Comparison of ENCODE assay signal across 8 mouse cellular contexts in genomic region chr11:103111301-103111700, GRCm38 (mm10). TPM values are rescaled to one million over a fixed set of nuclear protein-coding genes. Genes with fewer than 3 reads are reported as not detected.
DNase-seq lines count a peak whose midpoint lies in the region; ATAC-seq and TF ChIP-seq lines count a peak whose summit lies in the region.

No protein-coding gene starts in this region.

- peak overlapping the region; percentile 47; the same call in 1 of the 2 replicates for H3K4me2 ChIP-seq in forebrain, embryonic 12.5 days
- H3K4me2 ChIP-seq in kidney, postnatal 0 days (ENCODE audit: low read length) = peak overlapping the region; percentile 73
- H3K4me2 ChIP-seq in neural tube, embryonic 14.5 days (ENCODE audit: low read depth, low read length) = peak overlapping the region; percentile 47; the same call in 1 of the 2 replicates

- peak overlapping the region; percentile 67; the same call in 1 of the 2 replicates for H3K27ac ChIP-seq in left cerebral cortex, adult 2 months
- no peak overlapping the region for H3K27ac ChIP-seq in forebrain, embryonic 12.5 days
- H3K27ac ChIP-seq in kidney, postnatal 0 days = peak overlapping the region; percentile 71
- no peak overlapping the region for H3K27ac ChIP-seq in neural tube, embryonic 14.5 days (ENCODE audit: low read depth, low read length)

- no peak for DNase-seq in left cerebral cortex, adult 2 months (ENCODE audit: extremely low spot score in 1 of 2, low spot score in 2 of 2)
- DNase-seq in left cerebral cortex, postnatal 4 days = no peak
- no peak for DNase-seq in kidney, postnatal 0 days (ENCODE audit: low spot score)
- DNase-seq in frontal cortex, adult 2 months (ENCODE audit: extremely low spot score in 1 of 2, low spot score in 1 of 2) = no peak
- DNase-seq in cerebellum, postnatal 4 days (ENCODE audit: low spot score in 2 of 2) = no peak
- no peak for DNase-seq in gastrocnemius, postnatal 10 days

- ATAC-seq in forebrain, embryonic 12.5 days (ENCODE audit: low FRiP score) = no peak
- no peak for ATAC-seq in kidney, postnatal 0 days (replicated peaks; ENCODE audit: low FRiP score, low read depth)
- ATAC-seq in neural tube, embryonic 14.5 days (ENCODE audit: low read depth) = no peak

- H3K4me3 ChIP-seq in left cerebral cortex, adult 2 months = no peak overlapping the region
- no peak overlapping the region for H3K4me3 ChIP-seq in forebrain, embryonic 12.5 days (replicated peaks)
- peak overlapping the region; percentile 37; the same call in 1 of the 2 replicates for H3K4me3 ChIP-seq in kidney, postnatal 0 days (replicated peaks; ENCODE audit: low read depth, low read length)
- H3K4me3 ChIP-seq in neural tube, embryonic 14.5 days (ENCODE audit: low read depth, low read length) = no peak overlapping the region

- H3K27me3 ChIP-seq in forebrain, embryonic 12.5 days = peaks cover 41% of the 10 kb centered on the region
- H3K27me3 ChIP-seq in kidney, postnatal 0 days (ENCODE audit: insufficient read depth, low read length) = no peaks in the 10 kb centered on the region
- peaks cover 4% of the 10 kb centered on the region for H3K27me3 ChIP-seq in neural tube, embryonic 14.5 days (ENCODE audit: control insufficient read depth, insufficient read depth, low read length)

- 14% methylated on average over 10 of the region's 10 CpGs for WGBS in forebrain, embryonic 12.5 days
- 22% methylated on average over 10 of the region's 10 CpGs for WGBS in kidney, postnatal 0 days
- WGBS in neural tube, embryonic 14.5 days = 21% methylated on average over 10 of the region's 10 CpGs

- intact Hi-C loops in left cerebral cortex, adult 2 months (cut with DNase I) = no loop called here
- intact Hi-C loops in left cerebral cortex, postnatal 4 days (cut with DNase I) = no loop called here

- H3K9ac ChIP-seq in forebrain, embryonic 12.5 days = no peak overlapping the region
- peak overlapping the region; percentile 60 for H3K9ac ChIP-seq in kidney, postnatal 0 days (ENCODE audit: low read depth, low read length)
- no peak overlapping the region for H3K9ac ChIP-seq in neural tube, embryonic 14.5 days (replicated peaks; ENCODE audit: low read depth, low read length)

- H3K4me1 ChIP-seq in forebrain, embryonic 12.5 days = peaks cover 25% of the 10 kb centered on the region
- peaks cover 21% of the 10 kb centered on the region for H3K4me1 ChIP-seq in kidney, postnatal 0 days (replicated peaks; ENCODE audit: insufficient read depth, low read length)
- 0 out of 2 replicates have a peak, but pooled peaks cover 5% of the 10 kb centered on the region for H3K4me1 ChIP-seq in neural tube, embryonic 14.5 days (ENCODE audit: control insufficient read depth, insufficient read depth, low read length)

- TF ChIP-seq CTCF in left cerebral cortex, adult 2 months (IDR thresholded peaks at IDR 0.05) = no peak
- TF ChIP-seq CTCF in kidney, postnatal 0 days (IDR thresholded peaks at IDR 0.05; ENCODE audit: low read depth) = no peak

- no peaks in the 10 kb centered on the region for H3K9me3 ChIP-seq in forebrain, embryonic 12.5 days
- no peaks in the 10 kb centered on the region for H3K9me3 ChIP-seq in kidney, postnatal 0 days (replicated peaks; ENCODE audit: low read length)
- no peaks in the 10 kb centered on the region for H3K9me3 ChIP-seq in neural tube, embryonic 14.5 days (ENCODE audit: control insufficient read depth, low read length)

- no peaks in the 10 kb centered on the region for H3K36me3 ChIP-seq in forebrain, embryonic 12.5 days (replicated peaks)
- no peaks in the 10 kb centered on the region for H3K36me3 ChIP-seq in kidney, postnatal 0 days (ENCODE audit: insufficient read depth, low read length)
- H3K36me3 ChIP-seq in neural tube, embryonic 14.5 days (ENCODE audit: control insufficient read depth, insufficient read depth, low read length) = no peaks in the 10 kb centered on the region

RNA-seq across cellular contexts. Expression of gene Hexim1, which starts 4.7 kb away (rescaled TPM):
- total RNA-seq in left cerebral cortex, adult 2 months (2021) = 10 to 100 TPM; 49.6 to 50.0 TPM
- total RNA-seq in left cerebral cortex, postnatal 4 days (2021) = 10 to 100 TPM; 22.9 to 23.2 TPM
- polyA plus RNA-seq in forebrain, embryonic 12.5 days (2016; fragmentation: Nextera tagmentation; extraction: Ambion mirVana) = 3.4 TPM in 2 replicates
- 6.5 and 6.8 TPM in 2 replicates for polyA plus RNA-seq in kidney, postnatal 0 days (2015; fragmentation: Nextera tagmentation; extraction: Ambion mirVana)
- polyA plus RNA-seq in neural tube, embryonic 14.5 days (2014; fragmentation: Nextera tagmentation; extraction: Ambion mirVana) = 5.8 and 6.1 TPM in 2 replicates
- 25.6 and 25.8 TPM in 2 replicates for polyA plus RNA-seq in frontal cortex, adult 2 months (2012; rRNA removed)
- total RNA-seq in gastrocnemius, postnatal 10 days (2021) = 10 to 100 TPM; 24.0 to 26.7 TPM

RNA-seq across cellular contexts. Expression of gene Acbd4, which starts 9.8 kb away (rescaled TPM):
- total RNA-seq in left cerebral cortex, adult 2 months (2021) = 10 to 100 TPM; 72.3 to 88.2 TPM
- 10 to 100 TPM; 31.7 to 41.3 TPM for total RNA-seq in left cerebral cortex, postnatal 4 days (2021)
- polyA plus RNA-seq in forebrain, embryonic 12.5 days (2016; fragmentation: Nextera tagmentation; extraction: Ambion mirVana) = 5.7 and 7.1 TPM in 2 replicates
- 36.6 and 39.7 TPM in 2 replicates for polyA plus RNA-seq in kidney, postnatal 0 days (2015; fragmentation: Nextera tagmentation; extraction: Ambion mirVana)
- 8.1 and 8.2 TPM in 2 replicates for polyA plus RNA-seq in neural tube, embryonic 14.5 days (2014; fragmentation: Nextera tagmentation; extraction: Ambion mirVana)
- 38.1 and 44.9 TPM in 2 replicates for polyA plus RNA-seq in frontal cortex, adult 2 months (2012; rRNA removed)
- 10 to 100 TPM; 34.9 to 50.5 TPM for total RNA-seq in gastrocnemius, postnatal 10 days (2021)

RNA-seq across cellular contexts. Expression of gene Plcd3, which starts 9.8 kb away (rescaled TPM):
- 10 to 100 TPM; 16.5 to 19.0 TPM for total RNA-seq in left cerebral cortex, adult 2 months (2021)
- 10 to 100 TPM; 11.1 to 13.8 TPM for total RNA-seq in left cerebral cortex, postnatal 4 days (2021)
- 1.4 and 1.5 TPM in 2 replicates for polyA plus RNA-seq in forebrain, embryonic 12.5 days (2016; fragmentation: Nextera tagmentation; extraction: Ambion mirVana)
- 4.2 and 5.6 TPM in 2 replicates for polyA plus RNA-seq in kidney, postnatal 0 days (2015; fragmentation: Nextera tagmentation; extraction: Ambion mirVana)
- 1.3 and 1.4 TPM in 2 replicates for polyA plus RNA-seq in neural tube, embryonic 14.5 days (2014; fragmentation: Nextera tagmentation; extraction: Ambion mirVana)
- 12.3 and 13.3 TPM in 2 replicates for polyA plus RNA-seq in frontal cortex, adult 2 months (2012; rRNA removed)
- 1 to 10 TPM; 5.8 to 8.6 TPM for total RNA-seq in gastrocnemius, postnatal 10 days (2021)

RNA-seq across cellular contexts. Expression of gene Hexim2, which starts 20.9 kb away (rescaled TPM):
- total RNA-seq in left cerebral cortex, adult 2 months (2021) = 10 to 100 TPM; 14.0 to 14.1 TPM
- total RNA-seq in left cerebral cortex, postnatal 4 days (2021) = 10 to 100 TPM; 19.0 to 24.2 TPM
- 10.1 and 11.8 TPM in 2 replicates for polyA plus RNA-seq in forebrain, embryonic 12.5 days (2016; fragmentation: Nextera tagmentation; extraction: Ambion mirVana)
- 6.5 and 6.9 TPM in 2 replicates for polyA plus RNA-seq in kidney, postnatal 0 days (2015; fragmentation: Nextera tagmentation; extraction: Ambion mirVana)
- polyA plus RNA-seq in neural tube, embryonic 14.5 days (2014; fragmentation: Nextera tagmentation; extraction: Ambion mirVana) = 24.4 and 29.8 TPM in 2 replicates
- 11.5 and 14.1 TPM in 2 replicates for polyA plus RNA-seq in frontal cortex, adult 2 months (2012; rRNA removed)
- total RNA-seq in gastrocnemius, postnatal 10 days (2021) = 1 to 10 TPM; 5.8 to 6.7 TPM

RNA-seq across cellular contexts. Expression of gene Fmnl1, which starts 59.6 kb away (rescaled TPM):
- total RNA-seq in left cerebral cortex, adult 2 months (2021) = 100 to 1,000 TPM; 186 to 209 TPM
- 10 to 100 TPM; 34.8 to 39.1 TPM for total RNA-seq in left cerebral cortex, postnatal 4 days (2021)
- polyA plus RNA-seq in forebrain, embryonic 12.5 days (2016; fragmentation: Nextera tagmentation; extraction: Ambion mirVana) = 1.1 TPM in 2 replicates
- polyA plus RNA-seq in kidney, postnatal 0 days (2015; fragmentation: Nextera tagmentation; extraction: Ambion mirVana) = 2.6 and 3.4 TPM in 2 replicates
- polyA plus RNA-seq in neural tube, embryonic 14.5 days (2014; fragmentation: Nextera tagmentation; extraction: Ambion mirVana) = 5.1 and 9.2 TPM in 2 replicates
- 76.2 and 85.2 TPM in 2 replicates for polyA plus RNA-seq in frontal cortex, adult 2 months (2012; rRNA removed)
- total RNA-seq in gastrocnemius, postnatal 10 days (2021) = 1 to 10 TPM; 6.3 to 8.9 TPM

Comparison
In these comparisons a context has a peak if more than half of its experiments do, and no peak if none do; other contexts are left out.
1. H3K27ac ChIP-seq: peak in left cerebral cortex, adult 2 months (single experiment) and kidney, postnatal 0 days (single experiment); none in forebrain, embryonic 12.5 days (single experiment) and neural tube, embryonic 14.5 days (single experiment).
2. Peak in every context shown above with its lines, with median percentiles within 50 percentile points of each other: H3K4me2 ChIP-seq.